17 mouse cellular contexts compared by ENCODE assay signal in the genomic region with DNA sequence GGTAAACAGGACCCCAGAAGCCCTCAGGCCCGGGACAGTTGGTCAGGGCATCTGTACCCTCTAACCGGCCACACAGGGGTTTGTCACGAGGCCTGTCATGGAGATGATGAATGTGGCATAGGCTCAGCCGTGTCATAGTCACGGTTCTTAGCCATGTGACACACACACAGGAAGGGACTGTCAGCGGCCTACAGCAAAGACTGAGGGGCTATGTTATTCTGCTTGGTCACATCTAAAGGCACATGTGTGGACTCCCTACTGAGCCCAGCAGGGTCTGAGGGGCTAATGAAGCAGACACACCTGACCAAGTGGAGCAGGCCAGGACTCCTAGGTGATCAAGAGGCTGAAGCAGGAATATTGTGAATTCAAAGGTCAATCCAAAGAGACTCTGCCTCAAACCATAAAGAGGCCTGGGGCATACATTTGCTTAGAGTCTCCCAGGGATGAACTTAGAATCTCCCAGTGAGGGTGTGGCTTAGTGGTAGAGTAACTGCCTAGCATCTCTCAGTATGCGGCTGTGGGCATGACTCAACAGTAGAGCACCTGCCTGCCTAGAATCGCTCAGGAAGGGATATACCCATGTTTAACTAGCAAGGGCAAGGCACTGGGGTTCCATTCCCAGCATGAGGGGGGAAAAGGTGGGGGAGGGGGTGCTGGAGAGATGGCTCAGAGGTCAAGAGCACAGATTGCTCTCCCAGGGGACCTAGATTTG. TPM values are rescaled to one million over a fixed set of nuclear protein-coding genes. Genes with fewer than 3 reads are reported as not detected.
DNase-seq lines count a peak whose midpoint lies in the region; ATAC-seq and TF ChIP-seq lines count a peak whose summit lies in the region.
"Had no signal": no experiment of that assay in that cellular context is flagged by ENCODE, and none has a peak within 500 bp of the region (broad histone marks: within the 10 kb centered on the region; RNA-seq: fewer than 3 reads in every experiment).

No protein-coding gene starts in this region.

- peak; percentile 20; the same call in 1 of the 2 replicates for ATAC-seq in kidney, postnatal 0 days (replicated peaks; ENCODE audit: low FRiP score, low read depth)
- peak; percentile 34 for ATAC-seq in intestine, embryonic 14.5 days (replicated peaks; ENCODE audit: low FRiP score, low TSS enrichment, low read depth)
- no peak for ATAC-seq in midbrain, embryonic 16.5 days

- no peaks in the 10 kb centered on the region for H3K9me3 ChIP-seq in kidney, postnatal 0 days (replicated peaks; ENCODE audit: low read length)
- H3K9me3 ChIP-seq in intestine, embryonic 14.5 days (ENCODE audit: control insufficient read depth, low read length), result no peaks in the 10 kb centered on the region
- H3K9me3 ChIP-seq in midbrain, embryonic 16.5 days (replicated peaks; ENCODE audit: control insufficient read depth, low read length, poor library complexity, severe bottlenecking), result no peaks in the 10 kb centered on the region
- H3K9me3 ChIP-seq: embryonic facial prominence, embryonic 12.5 days; forebrain, embryonic 12.5 days; heart, embryonic 13.5 days had no signal

- no peak overlapping the region for H3K4me2 ChIP-seq in kidney, postnatal 0 days (ENCODE audit: low read length)
- H3K4me2 ChIP-seq in intestine, embryonic 14.5 days (ENCODE audit: low read length), result no peak overlapping the region
- no peak overlapping the region for H3K4me2 ChIP-seq in midbrain, embryonic 16.5 days (ENCODE audit: low read length)
- H3K4me2 ChIP-seq: embryonic facial prominence, embryonic 12.5 days; forebrain, embryonic 12.5 days; heart, embryonic 13.5 days had no signal

- intact Hi-C loops in heart, postnatal 10 days (cut with DNase I), result no loop called here

- TF ChIP-seq POLR2A in kidney, adult 2 months (IDR thresholded peaks at IDR 0.05; ENCODE audit: low read depth, low read length), result no peak

- no peaks in the 10 kb centered on the region; the same call in 1 of the 2 replicates for H3K36me3 ChIP-seq in kidney, postnatal 0 days (ENCODE audit: insufficient read depth, low read length)
- H3K36me3 ChIP-seq in kidney, adult 2 months (ENCODE audit: control insufficient read depth, insufficient read depth, low read length), result no peaks in the 10 kb centered on the region
- no peaks in the 10 kb centered on the region for H3K36me3 ChIP-seq in intestine, embryonic 14.5 days (ENCODE audit: control insufficient read depth, insufficient read depth, low read length)
- H3K36me3 ChIP-seq in midbrain, embryonic 16.5 days (ENCODE audit: control insufficient read depth, insufficient read depth, low read length), result no peaks in the 10 kb centered on the region

- no peaks in the 10 kb centered on the region for H3K4me1 ChIP-seq in kidney, postnatal 0 days (replicated peaks; ENCODE audit: insufficient read depth, low read length)
- H3K4me1 ChIP-seq in kidney, adult 2 months (ENCODE audit: control insufficient read depth, insufficient read depth, low read length), result no peaks in the 10 kb centered on the region
- no peaks in the 10 kb centered on the region for H3K4me1 ChIP-seq in intestine, embryonic 14.5 days (replicated peaks; ENCODE audit: control insufficient read depth, insufficient read depth, low read length)
- H3K4me1 ChIP-seq in midbrain, embryonic 16.5 days (ENCODE audit: control insufficient read depth, insufficient read depth, low read length), result no peaks in the 10 kb centered on the region
- H3K4me1 ChIP-seq: embryonic facial prominence, embryonic 12.5 days; forebrain, embryonic 12.5 days; heart, embryonic 13.5 days had no signal

- WGBS in kidney, postnatal 0 days, result 43% methylated on average over 8 of the region's 8 CpGs
- 38% methylated on average over 8 of the region's 8 CpGs for WGBS in kidney, adult 2 months
- 53% methylated on average over 8 of the region's 8 CpGs for WGBS in intestine, embryonic 14.5 days
- 73% methylated on average over 8 of the region's 8 CpGs for WGBS in midbrain, embryonic 16.5 days

- no peak overlapping the region for H3K27ac ChIP-seq in kidney, postnatal 0 days
- H3K27ac ChIP-seq in kidney, adult 2 months (ENCODE audit: insufficient read depth, low read depth, low read length), result no peak overlapping the region
- H3K27ac ChIP-seq in intestine, embryonic 14.5 days (ENCODE audit: low read depth), result no peak overlapping the region
- no peak overlapping the region for H3K27ac ChIP-seq in midbrain, embryonic 16.5 days (ENCODE audit: low read length)
- H3K27ac ChIP-seq: embryonic facial prominence, embryonic 12.5 days; forebrain, embryonic 12.5 days; heart, embryonic 13.5 days; left cerebral cortex, adult 2 months had no signal

- TF ChIP-seq CTCF in kidney, postnatal 0 days (IDR thresholded peaks at IDR 0.05; ENCODE audit: low read depth), result no peak
- no peak for TF ChIP-seq CTCF in kidney, adult 2 months (conservative IDR thresholded peaks at IDR 0.05; ENCODE audit: insufficient read depth, insufficient read length, low read depth, low read length)

- no peaks in the 10 kb centered on the region for H3K27me3 ChIP-seq in kidney, postnatal 0 days (ENCODE audit: insufficient read depth, low read length)
- no peaks in the 10 kb centered on the region for H3K27me3 ChIP-seq in kidney, adult 2 months (replicated peaks; ENCODE audit: control insufficient read depth, insufficient read depth, low read length)
- H3K27me3 ChIP-seq in intestine, embryonic 14.5 days (replicated peaks; ENCODE audit: control insufficient read depth, insufficient read depth, low read length), result no peaks in the 10 kb centered on the region
- H3K27me3 ChIP-seq in midbrain, embryonic 16.5 days (ENCODE audit: control insufficient read depth, insufficient read depth, low read depth, low read length), result no peaks in the 10 kb centered on the region
- H3K27me3 ChIP-seq: embryonic facial prominence, embryonic 12.5 days; forebrain, embryonic 12.5 days; heart, embryonic 13.5 days had no signal

- H3K4me3 ChIP-seq in kidney, postnatal 0 days (replicated peaks; ENCODE audit: low read depth, low read length), result no peak overlapping the region
- H3K4me3 ChIP-seq in kidney, adult 2 months (ENCODE audit: insufficient read depth, low read depth, low read length), result no peak overlapping the region
- no peak overlapping the region for H3K4me3 ChIP-seq in intestine, embryonic 14.5 days (ENCODE audit: low read depth, low read length)
- no peak overlapping the region for H3K4me3 ChIP-seq in midbrain, embryonic 16.5 days (ENCODE audit: low read depth, low read length)
- H3K4me3 ChIP-seq: embryonic facial prominence, embryonic 12.5 days; forebrain, embryonic 12.5 days; heart, embryonic 13.5 days; left cerebral cortex, adult 2 months had no signal

- H3K9ac ChIP-seq in kidney, postnatal 0 days (ENCODE audit: low read depth, low read length), result no peak overlapping the region
- H3K9ac ChIP-seq in intestine, embryonic 14.5 days (ENCODE audit: low read length), result no peak overlapping the region
- no peak overlapping the region for H3K9ac ChIP-seq in midbrain, embryonic 16.5 days (ENCODE audit: low read depth, low read length)
- H3K9ac ChIP-seq: embryonic facial prominence, embryonic 12.5 days; forebrain, embryonic 12.5 days; heart, embryonic 13.5 days had no signal

- DNase-seq in kidney, postnatal 0 days (ENCODE audit: low spot score), result no peak
- no peak for DNase-seq in kidney, adult 2 months
- DNase-seq in 3T3-L1 (ENCODE audit: low read depth, low spot score) (peak; percentile 75), NIH3T3 (ENCODE audit: low read depth) (peak; percentile 53)
- no peak for DNase-seq in intestine, embryonic 14.5 days (ENCODE audit: low spot score)
- DNase-seq in heart, postnatal 10 days, result no peak
- DNase-seq in kidney, postnatal 25 days, result no peak
- DNase-seq: cerebellum, adult 9-10 months; kidney, adult 11 months; liver; lung, postnatal 10 days had no signal

RNA-seq across cellular contexts. Expression of a gene that starts 2.9 kb away (rescaled TPM):
- polyA plus RNA-seq in kidney, postnatal 0 days (2015; fragmentation: Nextera tagmentation; extraction: Ambion mirVana), result 0.45 and 0.93 TPM in 2 replicates
- polyA plus RNA-seq in kidney, adult 2 months (2012; rRNA removed), result 1.8 and 3.3 TPM in 2 replicates
- 1.9 and 2.3 TPM in 2 replicates for polyA plus RNA-seq in intestine, embryonic 14.5 days (2014; fragmentation: Nextera tagmentation; extraction: Ambion mirVana)
- total RNA-seq in heart, postnatal 10 days (2021), result 1 to 10 TPM; 2.8 to 4.5 TPM
- polyA plus RNA-seq in midbrain, embryonic 16.5 days (2015; fragmentation: Nextera tagmentation; extraction: Ambion mirVana), result 2.4 and 2.7 TPM in 2 replicates

RNA-seq across cellular contexts. Expression of a gene that starts 27.3 kb away (rescaled TPM):
- 327 and 365 TPM in 2 replicates for polyA plus RNA-seq in kidney, postnatal 0 days (2015; fragmentation: Nextera tagmentation; extraction: Ambion mirVana)
- 192 and 218 TPM in 2 replicates for polyA plus RNA-seq in kidney, adult 2 months (2012; rRNA removed)
- polyA plus RNA-seq in intestine, embryonic 14.5 days (2014; fragmentation: Nextera tagmentation; extraction: Ambion mirVana), result 437 and 474 TPM in 2 replicates
- total RNA-seq in heart, postnatal 10 days (2021), result 100 to 1,000 TPM; 213 to 216 TPM
- 321 and 329 TPM in 2 replicates for polyA plus RNA-seq in midbrain, embryonic 16.5 days (2015; fragmentation: Nextera tagmentation; extraction: Ambion mirVana)

RNA-seq across cellular contexts. Expression of a gene that starts 30.8 kb away (rescaled TPM):
- 155 and 188 TPM in 2 replicates for polyA plus RNA-seq in kidney, postnatal 0 days (2015; fragmentation: Nextera tagmentation; extraction: Ambion mirVana)
- 65.5 and 76.4 TPM in 2 replicates for polyA plus RNA-seq in kidney, adult 2 months (2012; rRNA removed)
- polyA plus RNA-seq in intestine, embryonic 14.5 days (2014; fragmentation: Nextera tagmentation; extraction: Ambion mirVana), result 298 and 318 TPM in 2 replicates
- 10 to 100 TPM; 37.6 to 39.8 TPM for total RNA-seq in heart, postnatal 10 days (2021)
- 179 and 186 TPM in 2 replicates for polyA plus RNA-seq in midbrain, embryonic 16.5 days (2015; fragmentation: Nextera tagmentation; extraction: Ambion mirVana)

RNA-seq across cellular contexts. Expression of a gene that starts 52.0 kb away (rescaled TPM):
- polyA plus RNA-seq in kidney, postnatal 0 days (2015; fragmentation: Nextera tagmentation; extraction: Ambion mirVana), result 0.23 and 0.32 TPM in 2 replicates
- 0.34 and 0.48 TPM in 2 replicates for polyA plus RNA-seq in kidney, adult 2 months (2012; rRNA removed)
- polyA plus RNA-seq in intestine, embryonic 14.5 days (2014; fragmentation: Nextera tagmentation; extraction: Ambion mirVana), result 0.08 TPM in 1 of 2 replicates, not detected in the other
- total RNA-seq in heart, postnatal 10 days (2021), result not detected
- 0.46 and 0.92 TPM in 2 replicates for polyA plus RNA-seq in midbrain, embryonic 16.5 days (2015; fragmentation: Nextera tagmentation; extraction: Ambion mirVana)
- total RNA-seq: gastrocnemius, adult 8-10 months had no signal
- polyA plus RNA-seq: heart, embryonic 13.5 days had no signal

RNA-seq across cellular contexts. Expression of a gene that starts 59.7 kb away (rescaled TPM):
- polyA plus RNA-seq in kidney, postnatal 0 days (2015; fragmentation: Nextera tagmentation; extraction: Ambion mirVana), result 3.3 TPM in 2 replicates
- polyA plus RNA-seq in kidney, adult 2 months (2012; rRNA removed), result 22.4 and 25.2 TPM in 2 replicates
- 4.7 and 4.8 TPM in 2 replicates for polyA plus RNA-seq in intestine, embryonic 14.5 days (2014; fragmentation: Nextera tagmentation; extraction: Ambion mirVana)
- total RNA-seq in heart, postnatal 10 days (2021), result 10 to 100 TPM; 14.6 to 16.0 TPM
- polyA plus RNA-seq in midbrain, embryonic 16.5 days (2015; fragmentation: Nextera tagmentation; extraction: Ambion mirVana), result 16.7 and 17.1 TPM in 2 replicates

Comparison
In these comparisons a context has a peak if more than half of its experiments do, and no peak if none do; other contexts are left out.
1. DNase-seq: peak in 3T3-L1 (single experiment) and NIH3T3 (single experiment); none in kidney, postnatal 0 days (single experiment), kidney, adult 2 months (single experiment), intestine, embryonic 14.5 days (single experiment), heart, postnatal 10 days (0 of 2) and kidney, postnatal 25 days (0 of 2).